Mouse (Mus musculus) adrenal gland, postnatal 0 days (tissue): Measurements from ENCODE around the gene Tmem179b. TPM values are rescaled to one million over a fixed set of nuclear protein-coding genes. Genes with fewer than 3 reads are reported as not detected.

Source experiments
- polyA plus RNA-seq: library from polyadenylated mRNA; unstranded; fragments of >200 nt; fragmentation: Nextera tagmentation; extraction: Ambion mirVana; gene quantifications from 2 replicates; pipeline ENCODE4 v1.2.1, GENCODE M21; 2015

Gene Tmem179b
- 117 and 159 TPM in 2 replicates for polyA plus RNA-seq

GRCm38 (mm10) chr19:8774086-8774835 lies at the start of gene Tmem179b:
Gene Tmem179b (minus strand): TSS chr19:8774467.

DNA sequence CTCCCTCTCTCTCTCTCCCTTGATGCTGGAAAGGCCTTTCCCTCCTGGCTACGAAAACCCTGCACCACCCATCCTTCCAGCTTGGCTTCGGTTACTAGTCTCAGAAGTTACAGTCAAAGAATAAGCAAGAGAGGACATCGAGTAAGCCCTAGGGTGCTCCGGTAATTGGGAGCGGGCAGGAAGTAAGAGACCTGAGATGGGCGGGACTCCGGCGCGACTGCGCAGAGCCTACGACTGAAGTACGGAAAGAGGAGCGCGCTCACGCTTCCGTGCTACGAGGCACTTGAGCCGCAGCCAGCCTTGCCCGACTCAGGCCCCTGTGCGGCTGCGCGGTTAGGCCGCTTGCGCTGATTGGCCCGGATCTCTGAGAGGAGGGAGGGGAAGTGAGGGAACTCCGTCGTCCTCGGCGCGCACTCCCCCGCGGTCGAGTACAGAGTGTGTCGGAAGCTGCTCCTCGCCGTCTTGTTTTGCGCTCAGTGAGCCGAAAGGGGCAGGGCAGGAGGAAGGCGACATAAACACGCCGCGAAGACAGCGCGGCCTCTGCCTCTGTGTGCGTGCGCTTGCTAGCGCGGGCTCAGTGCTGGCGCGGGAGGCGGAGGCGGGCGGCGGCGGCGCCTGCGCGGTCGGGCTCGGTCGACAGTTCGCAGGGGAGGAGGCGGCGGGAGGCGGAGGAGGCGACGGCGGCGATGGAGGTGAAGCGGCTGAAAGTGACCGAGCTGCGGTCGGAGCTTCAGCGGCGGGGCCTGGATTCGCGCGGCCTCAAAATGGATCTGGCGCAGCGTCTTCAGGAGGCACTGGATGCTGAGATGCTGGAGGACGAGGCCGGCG lies 45.5 kb upstream of the Tmem179b start, which contains the start of gene Hnrnpul2:
Hnrnpul2 (plus strand) TSS at position 415 of the 828 bp plus-strand sequence.

GRCm38 (mm10) chr19:8818801-8819595 lies 44.7 kb upstream of the Tmem179b start, which contains the start of gene Ttc9c:
Gene Ttc9c (minus strand): TSS chr19:8819333.

GRCm38 (mm10) chr19:8802130-8802821 lies 28.0 kb upstream of the Tmem179b start, which contains the start of gene Zbtb3:
Gene Zbtb3 (plus strand): TSS chr19:8802555.

GRCm38 (mm10) chr19:8798264-8798946 lies 24.1 kb upstream of the Tmem179b start, which contains the start of gene Polr2g:
Gene Polr2g (minus strand): TSS chr19:8798577.

DNA sequence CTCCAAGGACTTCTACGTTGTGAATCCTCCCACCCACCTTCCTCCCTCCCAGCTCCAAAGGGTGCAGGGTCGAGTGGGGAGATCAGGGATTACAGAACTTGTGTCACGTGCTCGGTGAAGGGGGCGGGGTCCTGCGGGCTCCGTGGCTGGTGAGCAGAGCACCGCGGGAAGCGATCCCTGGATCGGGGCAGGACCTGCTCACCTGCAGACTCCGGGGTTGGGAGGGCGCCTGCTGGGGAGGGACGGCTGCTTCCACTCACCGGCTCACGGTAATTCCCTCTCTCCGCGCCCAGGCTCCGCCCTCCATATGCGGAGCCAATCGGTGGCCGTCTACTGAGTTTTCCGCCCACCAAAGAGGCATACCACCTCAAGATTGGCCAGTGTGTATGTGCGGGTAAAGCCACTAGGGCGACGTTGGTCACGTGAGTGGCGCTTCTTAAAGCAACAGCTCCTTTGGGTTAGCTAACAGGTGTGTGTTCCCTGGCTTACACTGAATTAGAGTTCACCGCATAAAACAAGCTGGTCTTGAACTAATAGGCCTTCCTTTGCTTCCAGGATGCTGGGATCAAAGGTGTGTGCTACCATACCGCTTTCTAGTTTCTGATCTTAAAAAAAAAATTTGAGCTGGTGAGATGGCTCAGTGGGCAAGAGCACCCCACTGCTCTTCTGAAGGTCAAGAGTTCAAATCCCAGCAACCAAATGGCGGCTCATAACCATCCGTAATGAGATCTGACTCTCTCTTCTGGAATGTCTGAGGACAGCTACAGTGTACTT lies 11.9 kb upstream of the Tmem179b start, which contains the start of gene Taf6l:
Taf6l (minus strand) TSS at position 410 of the 774 bp plus-strand sequence.

DNA sequence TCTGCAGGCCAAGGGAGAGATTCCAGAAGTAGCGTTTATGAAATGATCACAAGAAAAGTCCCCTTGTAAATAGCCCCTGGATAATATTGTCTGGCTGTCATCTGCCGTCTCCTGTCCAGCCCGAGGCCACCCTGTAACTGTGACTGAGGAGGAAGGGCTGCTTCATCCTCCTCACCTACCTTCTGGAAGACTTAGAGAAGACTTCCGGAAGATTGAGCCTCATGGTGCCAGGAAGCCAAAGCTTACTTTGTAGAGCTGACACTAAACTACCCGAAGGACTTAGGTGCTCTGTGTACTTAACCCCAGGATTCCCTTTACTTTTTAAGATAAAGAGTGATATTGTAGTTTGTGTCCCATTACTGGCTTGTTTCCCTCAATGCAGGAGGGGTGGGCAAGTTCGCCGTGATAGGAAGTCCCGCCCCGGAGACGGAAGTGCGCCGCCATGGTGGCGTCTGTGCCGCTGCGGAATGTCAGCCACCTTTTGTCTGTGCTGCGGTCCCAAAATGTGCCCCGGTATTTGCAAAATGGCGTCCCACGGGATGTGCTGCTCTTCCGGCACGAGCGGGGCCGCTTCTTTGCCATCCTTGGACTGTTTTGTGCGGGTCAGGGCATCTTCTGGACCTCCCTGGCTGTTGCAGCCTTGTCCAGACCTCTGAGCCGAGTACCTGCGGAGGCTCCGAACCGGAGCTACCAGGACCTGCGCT lies 3.5 kb downstream of the Tmem179b start, which contains the start of gene Tmem223:
Tmem223 (plus strand) TSS at position 430 of the 704 bp plus-strand sequence.

DNA sequence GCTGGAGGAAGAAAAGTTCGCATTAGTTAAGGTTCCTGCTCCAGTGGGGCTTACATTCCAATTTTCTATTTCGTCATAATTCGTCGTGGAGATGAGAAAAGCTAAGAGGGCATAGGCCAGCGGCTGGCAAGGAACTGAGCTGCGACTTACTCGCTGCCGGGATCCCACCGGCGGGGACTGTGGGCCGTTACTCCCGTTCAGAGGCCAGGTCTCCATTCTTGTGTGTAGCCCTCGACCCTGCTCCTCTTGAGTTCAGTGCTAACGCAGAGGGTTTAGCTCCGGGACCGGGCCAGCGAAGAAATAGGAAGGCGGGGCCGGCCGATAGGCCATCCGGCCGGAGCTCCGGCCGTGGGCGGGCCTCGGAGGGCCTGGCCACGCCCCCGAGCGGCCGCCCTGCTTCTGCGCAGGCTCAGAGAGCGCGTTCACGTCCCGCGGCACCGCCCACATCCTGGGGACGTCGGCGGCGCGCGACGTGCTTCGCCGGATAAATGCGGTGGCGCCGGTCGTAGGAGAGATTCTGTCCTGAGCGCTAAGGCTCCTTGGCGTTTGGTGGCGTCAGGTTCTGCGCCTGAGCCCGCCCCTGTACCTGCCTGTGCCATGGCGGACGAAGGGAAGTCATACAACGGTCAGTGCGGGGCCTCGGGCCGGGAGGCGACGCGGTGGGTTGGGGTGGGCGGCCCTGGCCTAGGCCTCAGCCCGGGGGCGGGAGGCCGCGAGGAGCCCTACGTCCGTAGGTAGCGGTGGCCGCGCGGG lies 17.5 kb downstream of the Tmem179b start, which contains the start of gene Nxf1:
Nxf1 (plus strand) TSS at position 439 of the 753 bp plus-strand sequence.

GRCm38 (mm10) chr19:8741243-8741869 lies 32.9 kb downstream of the Tmem179b start, which contains the start of gene Stx5a:
Gene Stx5a (plus strand): TSS chr19:8741413.

DNA sequence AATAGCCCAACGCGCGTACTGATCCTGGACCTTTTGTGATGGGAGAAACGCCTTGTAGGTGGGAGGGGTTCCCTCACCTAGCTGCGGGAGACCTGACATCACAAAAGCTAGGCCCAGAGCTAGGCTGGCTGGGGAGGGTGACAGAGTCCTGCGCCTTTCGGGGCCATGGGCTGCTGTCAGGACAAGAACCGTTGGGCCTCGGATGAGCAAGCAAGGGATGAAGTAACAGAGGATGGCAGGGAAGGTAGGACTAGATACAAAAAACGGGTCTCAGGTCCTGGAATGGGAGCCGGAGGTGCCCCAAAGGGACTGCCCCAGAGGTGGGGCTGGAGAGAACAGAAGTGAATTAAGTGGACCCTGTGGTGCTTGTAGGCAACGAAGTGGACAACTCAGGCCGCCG lies 33.7 kb downstream of the Tmem179b start, which contains the start of gene 1700092M07Rik:
1700092M07Rik (plus strand) TSS at position 116 of the 400 bp plus-strand sequence.

DNA sequence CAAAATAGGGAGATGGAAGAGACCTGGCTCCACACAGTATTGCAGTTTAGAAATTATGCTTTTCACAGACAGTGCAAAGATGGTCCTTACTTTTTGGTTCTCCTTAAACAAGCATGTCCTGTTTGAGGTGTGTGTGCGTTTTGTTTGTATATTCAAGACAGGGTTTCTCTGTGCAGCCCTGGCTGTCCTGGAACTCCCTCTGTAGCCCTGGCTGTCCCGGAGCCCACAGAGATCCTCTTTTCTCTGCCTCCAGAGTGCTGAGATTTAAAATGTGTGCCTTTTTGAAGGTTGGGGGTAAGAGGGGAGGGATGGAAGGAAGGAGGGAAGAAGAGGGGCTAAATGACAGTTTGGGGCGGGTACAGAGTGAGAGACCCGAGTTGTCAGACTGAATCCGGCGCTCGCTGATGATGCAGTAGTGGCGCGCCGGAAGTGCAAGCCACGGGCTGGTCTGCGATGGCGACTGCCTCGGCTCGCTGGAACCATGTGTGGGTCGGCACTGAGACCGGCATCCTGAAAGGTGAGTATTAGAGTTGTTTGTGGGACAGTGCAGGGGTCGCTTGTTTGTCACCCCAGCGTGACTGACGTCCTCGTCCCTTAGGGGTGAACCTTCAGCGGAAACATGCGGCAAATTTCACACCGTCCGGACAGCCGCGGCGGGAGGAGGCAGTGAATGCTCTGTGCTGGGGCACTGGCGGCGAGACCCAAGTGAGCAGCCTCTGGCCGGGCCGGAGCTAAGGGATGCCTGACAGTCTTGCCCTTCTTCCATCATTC lies 38.7 kb downstream of the Tmem179b start, which contains the start of gene Wdr74:
Wdr74 (plus strand) TSS at position 439 of the 771 bp plus-strand sequence.

GRCm38 (mm10) chr19:8722907-8723573 lies 51.2 kb downstream of the Tmem179b start, which contains the start of gene Slc3a2:
Gene Slc3a2 (minus strand): TSS chr19:8723369.

